Mouse (Mus musculus) WW6 (cell line): ENCODE measurements around the gene Anp32a.

Experiments used
- DNase-seq: peaks from one replicate; pipeline ENCODE4 v3.0.0-alpha.2; 2013; ENCODE audit warnings: low read depth, low spot score

Anp32a gene

DNA sequence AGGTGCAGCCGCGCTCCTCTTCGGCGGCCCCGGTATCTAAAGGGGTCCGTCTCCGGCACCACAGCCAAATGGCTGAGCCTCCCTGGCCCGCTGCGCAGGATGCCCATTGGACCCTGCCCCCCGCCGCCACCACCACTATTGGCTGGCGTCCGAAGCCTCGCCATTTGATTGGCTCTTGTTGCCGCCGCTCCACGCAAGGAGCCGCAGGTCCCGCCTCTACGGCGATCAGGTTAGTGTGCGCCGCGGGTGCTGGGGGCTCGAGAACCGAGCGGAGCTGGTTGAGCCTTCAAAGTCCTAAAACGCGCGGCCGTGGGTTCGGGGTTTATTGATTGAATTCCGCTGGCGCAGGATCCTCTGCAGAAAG, at the start of gene Anp32a:
Anp32a (plus strand) TSS at position 171 of the 364 bp plus-strand sequence.
- DNase-seq: peak; percentile 91

DNA sequence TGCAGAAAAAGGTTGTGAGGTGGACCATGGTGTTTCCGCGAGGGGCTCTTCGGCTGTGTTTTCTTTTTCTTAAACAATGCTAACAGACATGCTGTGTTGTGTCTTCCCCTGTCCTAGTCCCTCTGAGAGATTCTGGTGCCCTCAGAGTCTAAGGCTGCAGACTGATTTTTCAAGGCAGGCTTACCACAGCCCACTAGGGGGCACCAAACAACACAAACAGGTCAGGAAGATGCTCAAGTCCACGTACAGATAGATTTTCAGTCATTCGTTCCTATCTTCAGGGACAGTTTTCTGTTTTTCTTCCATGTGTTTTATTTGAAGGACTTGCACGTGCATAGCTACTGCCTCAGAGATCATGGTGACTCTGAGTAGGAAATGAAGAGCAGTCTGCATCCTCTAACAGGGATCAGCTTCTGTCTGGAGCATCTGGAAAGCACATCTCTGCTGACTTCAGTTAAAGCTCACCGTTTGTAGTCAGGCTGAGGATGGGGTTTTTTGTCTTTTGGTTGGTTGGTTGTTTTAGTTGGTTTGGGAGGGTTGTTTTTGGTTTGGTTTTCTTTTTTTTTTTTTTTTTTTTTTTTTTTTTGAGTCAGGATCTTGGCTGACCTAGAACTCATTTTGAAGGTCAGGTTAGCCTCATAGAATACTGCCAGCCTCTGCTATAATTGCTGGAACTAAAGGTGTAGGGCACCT, 45.9 kb upstream of the Anp32a start:
- DNase-seq: peak; percentile 67

DNA sequence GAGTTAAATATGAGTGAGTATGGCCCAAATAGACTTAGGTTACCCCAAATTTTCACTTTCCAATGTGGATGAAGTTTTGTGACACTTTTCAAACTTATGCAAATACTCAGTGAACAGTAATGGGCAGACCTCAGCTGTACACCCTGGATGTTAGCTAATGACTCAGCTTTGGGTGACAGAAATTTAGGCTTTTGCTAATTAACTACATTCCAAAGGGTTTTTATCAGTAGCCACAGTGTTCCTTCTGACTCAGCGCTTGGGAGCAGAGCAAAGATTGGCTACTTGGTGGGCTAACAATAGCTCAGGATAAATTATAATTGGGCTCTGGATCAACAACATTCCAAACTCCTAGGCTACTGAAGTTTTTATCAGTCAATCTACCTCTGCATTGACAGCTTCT, 44.2 kb upstream of the Anp32a start:
- DNase-seq: no peak

- no peak for DNase-seq
These were observed 25.5 kb upstream of the Anp32a start for GRCm38 (mm10) chr9:62315556-62315955.

- DNase-seq: no peak
These were observed 22.4 kb upstream of the Anp32a start for GRCm38 (mm10) chr9:62318729-62319128.

GRCm38 (mm10) chr9:62323816-62324215, 17.3 kb upstream of the Anp32a start:
- no peak for DNase-seq

DNA sequence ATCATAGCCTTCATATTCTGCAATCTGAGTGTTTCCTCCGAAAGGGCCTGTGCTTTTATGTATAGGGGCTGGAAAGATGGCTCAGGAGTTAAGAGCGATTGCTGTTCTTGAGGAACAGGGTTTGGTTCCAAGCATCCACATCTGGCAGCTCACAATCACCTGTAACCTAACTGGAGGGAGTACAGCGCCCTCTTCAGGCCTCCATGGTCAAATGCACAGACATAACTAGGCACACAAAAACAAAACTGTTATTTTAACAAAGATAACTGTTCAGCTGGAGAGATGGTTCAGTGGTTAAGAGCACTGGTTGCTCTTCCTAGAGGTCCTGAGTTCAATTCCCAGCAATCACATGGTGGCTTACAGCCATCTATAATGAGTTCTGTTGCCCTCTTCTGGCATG, 15.1 kb upstream of the Anp32a start:
- no peak for DNase-seq

DNA sequence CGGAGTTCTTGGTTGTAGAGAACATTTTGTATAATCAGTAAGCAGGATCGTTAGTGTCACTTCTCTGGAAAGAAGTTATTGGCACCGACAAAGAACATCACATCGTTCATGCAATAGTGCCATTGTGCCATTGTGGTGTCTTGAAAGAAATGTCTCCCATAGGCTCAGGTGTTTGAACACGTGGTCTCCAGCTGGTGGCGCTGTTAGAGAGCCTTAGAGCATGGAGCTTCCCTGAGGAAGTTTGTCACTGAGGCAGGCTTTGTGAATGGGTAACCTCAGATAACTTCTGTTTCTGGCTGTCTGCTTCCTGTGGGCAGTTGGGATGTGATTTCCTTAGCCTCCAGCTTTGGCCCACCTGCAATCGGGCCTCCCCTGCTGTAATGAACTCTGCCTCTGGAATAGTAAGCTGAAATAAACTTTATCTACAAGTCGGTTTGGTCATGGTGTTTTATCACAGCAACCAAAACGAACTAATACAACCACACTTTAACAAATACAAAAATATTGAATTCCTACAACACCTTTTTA, 6.7 kb upstream of the Anp32a start:
- DNase-seq: no peak

DNA sequence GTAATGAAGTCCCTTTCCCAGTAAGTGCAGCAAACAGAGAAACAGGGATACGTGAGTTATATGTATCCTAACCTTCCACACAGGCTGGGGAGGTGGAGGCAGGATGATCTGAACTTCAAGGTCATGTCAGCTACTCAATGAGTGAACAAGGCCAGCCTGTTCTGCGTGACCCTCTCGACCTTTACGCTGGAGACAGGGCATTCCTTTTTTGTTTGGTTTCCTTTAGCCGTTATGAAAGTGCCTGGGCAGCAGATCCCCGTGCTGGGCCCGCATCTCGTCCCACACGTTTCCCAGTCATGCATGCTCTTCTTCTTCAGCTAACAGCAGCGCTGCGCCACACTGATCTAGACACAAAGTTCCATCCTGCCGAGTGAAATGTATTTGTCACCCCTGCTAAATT, 5.7 kb upstream of the Anp32a start:
- no peak for DNase-seq

- no peak for DNase-seq
These were observed 3.0 kb upstream of the Anp32a start for GRCm38 (mm10) chr9:62337924-62338635.

- no peak for DNase-seq
These were observed 2.4 kb upstream of the Anp32a start for GRCm38 (mm10) chr9:62338636-62339191.

DNA sequence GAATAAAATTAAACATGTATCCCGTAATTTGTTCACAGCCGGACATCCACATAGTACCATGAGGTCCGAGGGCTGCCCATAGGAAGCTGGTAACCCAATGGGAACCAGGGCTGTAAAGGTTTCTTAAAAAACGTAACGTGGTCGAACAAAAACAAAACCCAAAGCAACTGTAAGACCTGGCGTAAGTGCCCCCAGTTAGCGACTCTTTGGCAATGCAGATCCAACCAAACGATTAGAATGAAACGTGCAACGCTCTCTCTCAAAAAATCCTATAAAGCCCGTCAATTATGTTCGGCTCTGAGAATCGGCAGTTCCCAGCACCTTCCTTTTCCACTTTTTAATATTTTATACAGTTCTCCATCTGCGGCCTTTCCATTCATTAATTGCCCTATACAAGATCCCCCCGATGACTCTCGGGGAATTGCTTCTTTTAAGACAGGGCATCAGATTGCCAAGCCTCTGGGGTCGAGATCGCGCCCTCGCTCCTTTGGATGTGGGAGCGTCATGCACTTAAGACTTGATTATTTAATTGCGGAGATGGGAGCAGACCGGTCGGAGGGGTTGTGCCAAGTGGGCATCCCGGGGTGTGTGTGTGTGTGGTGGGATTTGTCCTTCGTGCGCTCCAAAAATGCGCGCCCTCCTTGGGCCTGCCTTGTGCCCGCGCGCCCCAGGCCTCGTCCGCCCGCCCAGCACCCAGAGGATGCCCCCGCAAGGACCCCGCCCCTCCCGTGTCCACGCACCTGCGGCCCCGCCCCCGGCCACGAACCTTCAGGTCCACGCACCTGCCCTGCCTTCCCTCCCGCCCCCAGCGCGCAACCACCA, 581 bp upstream of the Anp32a start:
- no peak for DNase-seq

DNA sequence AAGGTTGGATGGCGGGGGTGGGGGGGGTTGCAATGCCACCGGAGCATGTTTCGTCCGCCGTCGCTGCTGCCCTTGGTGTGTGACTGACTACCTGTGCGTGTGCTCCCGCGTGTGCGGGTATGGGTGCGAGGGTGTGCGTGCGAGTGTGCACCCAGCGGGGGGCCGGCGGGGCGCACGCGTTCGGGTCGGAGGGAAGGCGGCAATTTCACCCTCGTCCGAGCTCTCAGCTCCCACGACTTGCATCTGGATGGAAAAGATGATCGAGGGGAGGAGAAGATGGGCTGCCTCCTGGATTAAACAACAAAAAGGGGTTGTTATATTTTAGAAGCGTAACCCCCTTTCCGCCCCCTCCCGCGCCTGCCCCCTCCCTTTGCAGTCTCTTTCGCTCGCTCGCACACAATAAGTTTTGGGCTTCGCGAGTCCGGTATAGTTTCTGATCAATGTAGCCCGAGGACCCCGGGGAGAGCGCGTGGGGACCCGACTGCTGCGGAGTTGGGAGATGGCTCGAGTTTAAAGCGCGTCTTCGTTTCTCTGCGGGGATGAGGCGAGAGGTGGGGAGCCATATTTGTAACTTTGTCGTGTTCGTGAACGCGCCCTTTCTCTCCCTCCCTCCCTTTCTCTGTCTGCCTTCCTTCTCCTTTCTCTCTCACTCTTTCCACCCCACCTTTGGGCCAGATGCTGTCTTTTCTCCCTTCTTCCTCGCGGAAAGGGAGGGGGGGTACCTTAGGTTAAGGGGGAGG, 778 bp downstream of the Anp32a start:
- no peak for DNase-seq

DNA sequence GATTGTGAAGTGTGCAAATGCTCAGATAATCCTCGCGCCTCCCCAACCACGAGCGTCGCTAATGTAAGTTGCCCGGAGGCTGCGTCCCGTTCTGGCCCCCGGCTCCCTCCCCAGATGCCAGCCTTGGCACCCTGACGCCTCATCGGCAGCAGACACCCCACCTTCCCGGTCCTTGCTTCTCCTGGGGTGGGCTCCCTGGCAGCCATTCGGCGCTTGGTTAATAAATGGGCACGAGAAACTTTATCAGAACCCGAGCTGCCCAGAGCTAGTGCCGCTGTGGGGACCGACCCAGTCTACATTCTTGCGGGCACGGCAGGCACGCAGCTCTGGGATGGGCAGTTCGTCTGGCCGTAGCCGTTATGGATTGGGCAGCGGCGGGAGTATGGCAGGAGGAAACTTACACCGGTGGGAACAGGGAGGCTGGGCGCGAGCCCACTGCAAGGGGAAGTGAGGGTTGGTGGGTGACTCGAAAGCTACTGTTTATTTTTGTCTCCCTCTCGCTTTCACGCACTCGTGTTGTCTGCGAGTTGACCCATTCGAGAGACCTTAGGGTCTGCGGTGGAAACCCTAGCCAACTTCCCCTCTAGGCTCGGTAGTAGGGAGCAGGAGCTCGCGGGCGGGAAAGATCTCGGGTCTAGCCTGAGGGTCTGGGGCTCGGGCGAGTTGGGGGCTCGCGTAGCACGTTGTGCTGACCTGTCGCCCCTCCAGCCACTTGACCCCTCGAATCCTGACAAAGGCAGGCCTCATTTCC, 1.5 kb downstream of the Anp32a start:
- DNase-seq: no peak

- DNase-seq: no peak
These were observed 2.3 kb downstream of the Anp32a start for GRCm38 (mm10) chr9:62343192-62343903.

DNA sequence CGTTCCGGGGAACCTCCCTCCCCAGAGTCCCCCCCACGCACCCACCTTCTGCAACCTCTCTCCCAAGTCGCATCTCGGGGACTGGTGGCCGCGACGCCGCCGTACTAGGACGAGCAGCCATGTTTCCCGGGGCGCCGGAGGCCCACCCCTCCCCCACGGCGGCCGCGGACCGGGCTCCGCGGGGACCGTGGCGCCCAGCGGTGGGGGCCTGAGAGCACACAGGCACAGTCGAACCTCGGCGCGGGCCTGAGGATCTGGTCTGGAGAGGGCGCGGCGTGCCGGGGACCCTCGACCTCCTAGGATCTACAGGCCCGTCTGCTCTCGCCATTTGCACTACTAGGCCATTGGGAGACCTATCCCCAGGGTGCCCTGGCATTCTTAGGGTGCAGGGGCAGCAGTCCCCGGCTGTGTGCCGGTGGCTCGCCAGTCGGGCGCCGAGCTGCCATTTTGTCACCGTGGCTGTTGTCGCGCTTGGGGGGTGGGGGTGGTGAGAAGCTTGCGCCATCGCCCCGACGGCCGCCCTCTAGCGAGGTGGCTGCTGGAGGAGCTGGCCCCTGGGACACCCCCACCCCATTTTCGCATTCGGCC, 2.9 kb downstream of the Anp32a start:
- no peak for DNase-seq

GRCm38 (mm10) chr9:62344545-62344944, 3.5 kb downstream of the Anp32a start:
- peak; percentile 75 for DNase-seq

DNA sequence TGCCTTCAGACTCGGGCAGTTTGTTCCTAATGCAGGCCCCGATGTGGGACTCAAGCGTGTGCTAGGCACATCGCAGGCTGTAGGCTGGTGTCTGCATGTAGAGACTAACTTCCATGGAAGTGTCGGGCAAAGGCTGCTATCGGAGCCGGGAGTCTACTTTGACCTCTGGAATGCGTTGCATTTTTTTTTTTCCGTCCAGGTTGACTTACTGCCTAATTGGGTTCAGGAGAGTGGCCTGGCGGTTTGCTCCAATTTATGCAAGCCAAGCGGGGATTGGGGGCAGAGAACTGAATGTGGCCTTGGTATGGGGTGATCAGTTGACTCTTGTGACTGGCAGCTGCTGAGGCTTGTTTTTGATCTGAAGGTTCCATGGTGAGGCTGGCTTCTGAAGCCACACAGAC, 4.0 kb downstream of the Anp32a start:
- no peak for DNase-seq

DNA sequence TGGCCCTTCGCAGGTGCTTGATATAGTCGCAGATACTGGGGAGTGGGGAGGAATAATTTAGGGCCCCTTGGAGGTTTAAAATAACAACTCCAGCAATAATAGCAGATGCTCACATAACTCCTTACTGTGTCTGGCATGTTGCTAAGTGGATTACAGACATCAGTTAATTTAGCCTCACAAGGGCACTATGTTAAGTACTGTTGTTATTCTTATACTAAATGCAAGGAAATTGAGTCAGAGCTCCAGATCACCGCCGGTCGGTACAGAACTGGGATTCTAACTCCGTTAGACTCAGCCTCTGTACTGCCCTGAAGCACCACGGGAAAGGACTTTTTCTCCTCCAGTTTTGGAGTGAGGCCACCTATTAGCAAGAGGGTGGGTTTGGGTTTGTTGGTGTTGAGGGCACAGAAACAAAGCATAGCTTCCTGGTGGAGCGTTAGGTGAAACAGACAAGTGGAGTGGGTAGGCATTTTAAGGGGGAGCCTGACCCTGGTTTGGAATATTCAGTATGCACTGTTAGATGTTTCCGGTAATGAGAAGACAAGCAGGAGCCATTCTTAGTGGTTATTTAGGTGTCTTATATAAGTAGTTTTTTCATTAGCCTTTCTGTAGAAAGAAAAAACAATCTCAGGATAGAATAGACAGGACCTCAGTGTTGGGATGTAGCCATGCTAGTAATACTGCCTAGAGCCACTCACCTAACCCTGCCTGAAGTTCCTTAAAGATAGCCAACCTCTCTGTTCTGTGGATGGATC, 4.7 kb downstream of the Anp32a start:
- DNase-seq: no peak
